Mouse (Mus musculus): Measurements from ENCODE around the gene Siae.

Gene Siae

DNA sequence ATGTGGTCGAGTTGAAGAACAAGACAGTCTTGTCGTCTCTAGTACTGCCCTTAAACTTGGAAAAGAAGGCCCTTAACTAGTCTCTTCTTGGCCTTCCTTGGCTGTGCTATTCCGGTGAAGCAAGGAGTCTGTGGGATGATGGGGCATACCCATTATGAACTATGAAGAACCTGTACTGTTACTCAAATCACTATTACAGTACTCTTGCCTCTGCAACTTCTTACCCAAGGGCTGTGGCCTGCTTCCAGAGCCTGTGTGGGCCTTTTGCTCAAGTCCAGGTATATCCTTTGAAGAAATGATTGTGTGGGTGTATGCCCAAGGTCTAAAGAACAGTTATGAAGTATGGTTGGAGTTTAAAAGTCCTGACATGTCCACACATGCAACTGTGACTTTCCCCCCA, 114.8 kb downstream of the Siae start:
- no peak for DNase-seq (ENCODE audit: low spot score)

- no peak for DNase-seq (ENCODE audit: low spot score)
Measured at GRCm38 (mm10) chr9:37675287-37675686, 119.8 kb downstream of the Siae start.

DNA sequence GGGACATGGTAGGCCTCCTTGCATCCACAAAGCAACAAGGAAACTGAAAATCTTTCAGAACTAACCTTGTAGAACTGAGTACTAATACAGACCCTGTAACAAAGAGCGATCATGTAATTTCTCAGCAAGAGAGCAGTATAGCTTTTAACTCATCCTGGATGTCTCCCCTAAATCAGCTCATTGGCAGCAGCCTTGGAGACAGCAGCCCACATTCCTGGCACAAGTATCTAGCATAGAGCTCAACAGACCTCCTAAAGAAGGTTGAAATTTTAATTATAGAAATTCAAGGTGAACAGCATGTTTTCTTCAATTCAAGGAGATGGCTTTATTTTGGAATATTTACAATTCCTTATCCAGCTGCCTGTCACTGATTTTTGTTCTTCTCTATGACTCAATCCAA, 125.6 kb downstream of the Siae start:
- no peak for DNase-seq (ENCODE audit: low spot score)

DNA sequence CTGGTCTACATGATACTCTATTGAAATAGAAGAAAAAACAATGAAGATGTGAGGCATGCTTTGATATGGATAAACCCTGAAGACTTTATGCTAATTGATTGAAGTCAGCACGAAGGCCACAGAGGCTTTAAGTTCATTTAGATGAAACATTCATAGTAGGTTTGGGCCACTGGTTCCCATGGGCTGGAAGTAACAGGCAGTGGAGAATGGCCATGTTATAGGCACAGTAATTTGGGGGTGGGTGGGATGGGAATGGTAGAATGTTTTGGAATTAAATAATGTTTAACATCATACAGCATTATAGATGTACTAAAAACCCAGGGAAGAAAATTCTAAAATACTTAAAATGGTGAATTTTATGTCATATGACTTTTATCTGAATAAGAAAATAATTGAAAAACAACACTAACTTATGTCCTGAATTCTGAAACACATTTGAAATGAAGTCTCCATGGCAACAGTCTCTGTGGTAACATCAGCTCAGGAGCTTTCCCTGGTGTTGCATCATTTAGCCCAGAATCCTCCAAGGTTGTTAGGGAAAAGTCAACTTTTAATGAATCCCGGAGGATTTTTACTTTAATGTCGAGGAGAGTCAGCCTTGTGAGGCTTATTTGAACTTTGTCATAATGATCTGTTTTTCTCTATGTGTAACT, 131.9 kb downstream of the Siae start:
- DNase-seq (ENCODE audit: low spot score) = no peak

DNA sequence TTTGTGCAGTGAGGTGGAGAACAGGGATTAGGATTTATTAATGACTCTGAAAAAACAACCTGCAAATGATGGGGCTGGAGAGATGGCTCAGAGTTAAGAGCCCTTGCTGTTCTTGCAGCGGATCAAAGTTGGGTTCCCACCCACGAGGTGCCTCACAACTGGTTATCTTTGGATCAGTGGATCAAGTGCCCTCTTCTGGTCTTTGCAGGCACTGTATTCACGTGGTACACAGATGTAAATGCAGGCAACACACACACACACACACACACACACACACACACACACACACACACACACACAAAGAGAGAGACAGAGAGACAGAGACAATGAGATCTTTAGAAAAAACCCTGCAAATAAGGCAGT, 132.4 kb downstream of the Siae start:
- no peak for DNase-seq (ENCODE audit: low spot score)

DNA sequence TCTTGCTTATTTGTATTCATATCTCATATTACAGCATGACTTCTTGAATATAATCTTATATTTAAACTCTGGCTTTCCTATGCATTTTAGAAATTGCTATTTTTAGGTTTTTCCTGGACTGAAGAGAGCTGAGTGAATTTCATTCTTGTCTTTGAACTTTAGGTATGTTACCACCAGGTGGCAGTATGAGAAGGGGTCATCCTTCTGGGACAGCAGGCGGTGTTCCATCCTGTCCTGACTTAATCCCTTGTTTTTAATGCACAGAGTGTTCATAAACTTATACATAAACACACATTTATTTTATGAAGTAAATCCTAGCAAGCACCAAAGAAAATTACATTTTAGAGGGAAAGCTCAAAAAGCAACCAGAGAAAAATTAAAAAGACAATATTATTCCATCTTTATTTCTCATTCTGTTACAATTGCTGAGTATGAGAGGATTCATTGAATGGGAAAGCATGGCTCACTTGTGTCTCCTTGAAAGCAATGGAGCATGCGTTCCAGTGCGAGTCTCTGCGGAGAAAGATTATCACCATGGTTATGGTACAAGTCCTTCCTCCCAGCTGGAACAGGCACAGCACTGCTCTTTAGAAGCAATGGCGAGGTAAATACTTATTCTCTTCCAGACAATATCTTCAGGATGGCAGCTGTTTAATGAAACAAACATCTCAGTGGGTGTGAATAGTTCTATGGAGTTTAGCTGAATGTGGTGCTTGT, 134.6 kb downstream of the Siae start:
- DNase-seq (ENCODE audit: low spot score) = no peak
